Mouse (Mus musculus) heart, adult 11 months (tissue): Measurements from ENCODE around the gene Commd4.
A peak's percentile ranks its signal among the peaks of the same experiment; 100 is the strongest.

Experiments
- DNase-seq: peaks from one replicate; pipeline ENCODE4 v3.0.0; 2022

Gene Commd4

DNA sequence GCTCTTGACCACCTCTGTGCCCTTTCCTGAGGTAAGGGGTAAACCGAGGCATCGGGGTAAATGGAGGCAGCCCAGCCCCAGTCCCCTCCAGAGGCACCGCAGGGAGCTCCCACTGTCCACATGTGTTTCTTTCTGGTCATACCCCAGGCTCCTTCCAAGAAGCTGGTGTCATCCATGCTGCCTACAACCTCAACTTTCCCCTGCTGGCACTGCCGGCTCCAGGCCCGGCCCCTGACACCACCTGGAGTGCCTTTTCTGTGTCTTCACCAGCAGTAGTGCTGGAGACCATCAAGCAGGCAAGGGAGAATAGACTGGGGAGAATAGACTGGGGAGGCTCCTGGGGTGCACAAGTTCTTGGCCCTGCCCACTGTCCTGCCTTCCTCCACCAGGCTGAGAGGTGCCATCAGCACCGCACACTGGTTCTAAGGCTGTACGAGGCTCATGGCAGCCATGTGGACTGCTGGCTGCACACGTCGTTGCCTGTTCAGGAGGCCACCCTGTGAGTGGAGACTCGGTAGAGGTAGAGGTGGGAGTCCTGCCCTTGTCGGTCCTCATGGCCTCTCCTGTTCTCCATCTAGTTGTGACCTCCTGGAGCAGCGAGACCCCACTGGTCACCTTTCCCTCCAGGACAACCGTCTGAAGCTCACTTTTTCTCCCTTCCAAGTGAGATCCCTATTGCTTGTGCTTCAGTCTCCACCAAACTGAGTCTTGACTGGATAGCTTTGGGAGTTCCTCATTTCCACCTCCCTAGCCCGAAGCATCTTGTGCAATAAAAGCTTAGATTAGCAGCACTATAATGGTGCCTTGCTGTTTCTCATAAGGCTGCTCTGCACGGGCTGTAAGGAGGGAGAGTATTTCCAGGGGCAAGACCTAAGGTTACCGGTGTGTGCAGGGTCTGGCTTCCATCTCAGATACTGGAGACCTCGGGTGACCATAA, 16.4 kb downstream of the Commd4 start:
- peak; percentile 87 for DNase-seq

DNA sequence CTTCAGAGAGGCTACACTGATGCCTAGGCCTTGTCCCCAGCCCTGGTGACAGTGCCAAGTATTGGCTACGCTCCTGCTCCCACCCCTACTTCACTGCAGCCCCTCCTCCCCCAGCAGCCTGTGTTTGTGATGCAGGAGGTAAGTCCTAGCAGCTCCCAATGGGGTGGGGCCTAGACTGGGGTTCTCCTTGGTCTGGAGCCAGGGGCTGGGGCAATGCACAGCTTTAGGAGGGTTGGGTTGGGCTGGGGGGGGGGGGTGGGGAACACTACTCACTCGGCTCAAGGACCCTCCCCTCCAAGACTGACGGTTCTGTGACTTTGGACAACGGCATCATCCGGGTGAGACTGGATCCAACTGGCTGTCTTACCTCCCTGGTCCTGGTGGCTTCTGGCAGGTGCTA, 18.6 kb downstream of the Commd4 start:
- no peak for DNase-seq

DNA sequence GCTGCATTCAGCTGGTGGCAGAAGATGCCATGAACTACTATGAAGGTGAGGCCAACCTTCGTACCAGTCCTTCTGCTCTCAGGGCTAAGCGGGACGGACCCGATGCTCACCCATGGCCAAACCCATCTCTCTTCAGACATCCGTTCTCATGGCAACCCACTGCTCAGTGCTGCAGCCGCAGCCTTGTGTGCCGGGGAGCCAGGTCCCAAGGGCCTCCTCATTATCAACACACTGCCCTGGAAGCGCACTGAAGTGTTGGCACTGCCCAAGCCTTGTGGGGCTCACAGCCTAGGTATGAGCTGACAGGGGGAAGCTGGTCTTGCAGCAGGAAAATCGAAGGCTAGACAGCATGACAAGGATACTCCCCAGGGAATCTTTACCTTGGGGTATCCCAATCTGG, 19.0 kb downstream of the Commd4 start:
- peak; percentile 88 for DNase-seq

DNA sequence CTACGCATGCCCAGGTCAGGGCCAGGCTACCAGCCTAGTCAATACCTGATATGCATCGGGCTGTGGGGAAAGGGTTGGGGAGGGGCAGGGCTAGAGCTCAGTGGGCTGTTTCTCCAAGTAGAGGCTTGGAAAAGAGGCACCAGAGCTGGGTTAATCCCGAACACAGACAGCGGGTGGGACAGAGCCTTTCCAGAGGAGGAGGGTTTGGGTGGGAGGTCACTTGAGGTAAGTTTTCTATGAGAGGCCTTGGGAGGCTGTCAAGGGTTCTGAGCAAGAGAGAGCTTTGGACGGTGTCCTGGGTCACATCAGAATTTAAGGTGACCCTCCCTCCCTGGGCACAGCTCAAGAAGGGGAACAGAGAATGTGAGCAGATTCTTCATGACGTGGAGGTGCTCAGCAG, 19.6 kb downstream of the Commd4 start:
- no peak for DNase-seq

DNA sequence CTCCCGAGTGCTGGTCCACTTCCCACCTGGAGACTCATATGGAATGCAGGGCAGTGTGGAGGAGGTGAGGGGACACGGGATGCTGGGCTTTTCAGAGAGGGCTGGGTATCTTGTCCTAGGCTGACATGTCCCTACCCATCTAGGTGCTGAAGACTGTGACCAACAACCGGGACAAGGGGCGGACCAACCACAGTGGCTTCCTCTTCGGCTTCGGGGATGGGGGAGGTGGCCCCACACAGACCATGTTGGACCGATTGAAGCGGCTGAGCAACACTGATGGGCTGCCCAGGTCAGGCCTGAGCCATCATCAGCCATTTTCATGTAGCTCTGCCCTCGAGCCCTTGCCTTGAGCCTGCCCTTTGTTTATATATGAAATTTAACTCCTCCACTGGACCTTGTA, 20.4 kb downstream of the Commd4 start:
- peak; percentile 89 for DNase-seq

DNA sequence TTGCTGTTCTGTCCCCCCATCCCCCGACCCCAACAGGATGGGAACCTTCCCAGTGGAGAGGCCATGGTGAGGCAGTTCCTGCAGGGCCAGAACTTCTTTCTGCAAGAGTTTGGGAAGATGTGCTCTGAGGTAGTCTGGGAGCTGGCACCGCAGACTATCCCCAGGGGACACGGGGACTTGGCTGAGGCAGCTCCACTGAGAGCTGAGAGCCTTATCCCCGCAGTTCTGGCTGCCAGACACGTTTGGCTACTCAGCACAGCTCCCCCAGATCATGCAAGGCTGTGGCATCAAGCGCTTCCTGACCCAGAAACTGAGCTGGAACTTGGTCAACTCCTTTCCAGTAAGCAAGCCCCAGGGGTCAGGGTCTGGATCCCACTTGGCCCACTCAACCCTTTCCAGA, 20.9 kb downstream of the Commd4 start:
- DNase-seq = peak; percentile 89

DNA sequence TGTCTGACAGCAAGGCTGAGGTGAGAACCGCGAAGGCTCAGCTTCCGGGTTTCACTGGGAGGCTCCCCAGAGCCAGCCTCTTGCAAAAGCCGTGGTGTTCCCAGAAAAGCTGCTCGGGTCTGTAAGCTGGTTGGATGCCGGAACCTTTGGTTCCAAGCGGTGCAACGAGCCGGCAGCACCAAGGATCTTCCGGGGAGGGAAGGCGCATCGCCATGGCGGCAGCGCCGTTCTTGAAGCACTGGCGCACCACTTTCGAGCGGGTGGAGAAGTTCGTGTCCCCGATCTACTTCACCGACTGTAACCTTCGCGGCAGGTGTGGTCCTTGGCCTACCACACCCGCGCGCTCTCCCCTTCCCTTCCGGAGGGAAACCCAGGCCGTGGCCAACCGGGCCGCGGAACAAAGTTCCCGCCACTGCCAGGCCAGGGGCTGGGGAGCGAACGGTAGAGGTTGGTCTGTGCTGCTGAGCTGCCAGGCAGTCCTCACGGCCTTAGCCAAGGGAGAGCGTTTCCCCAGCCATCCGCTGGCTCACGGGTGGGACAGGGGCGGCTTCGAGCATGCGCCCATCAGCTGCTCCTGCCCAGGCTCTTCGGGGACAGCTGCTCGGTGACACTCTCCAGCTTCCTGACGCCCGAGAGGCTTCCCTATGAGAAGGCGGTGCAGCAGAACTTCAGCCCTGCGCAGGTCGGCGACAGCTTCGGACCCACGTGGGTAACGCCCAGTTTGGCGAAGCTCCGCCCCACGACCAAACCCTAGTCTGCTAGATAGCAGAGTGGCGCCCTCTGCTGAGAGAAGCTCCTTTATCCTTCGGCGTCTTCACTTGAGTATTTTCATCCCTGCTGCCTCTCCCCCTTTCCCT, 27.3 kb downstream of the Commd4 start, which contains the start of gene Man2c1:
Gene Man2c1 (plus strand): TSS at position 114 of the 857 bp plus-strand sequence.
- DNase-seq = peak; percentile 99

DNA sequence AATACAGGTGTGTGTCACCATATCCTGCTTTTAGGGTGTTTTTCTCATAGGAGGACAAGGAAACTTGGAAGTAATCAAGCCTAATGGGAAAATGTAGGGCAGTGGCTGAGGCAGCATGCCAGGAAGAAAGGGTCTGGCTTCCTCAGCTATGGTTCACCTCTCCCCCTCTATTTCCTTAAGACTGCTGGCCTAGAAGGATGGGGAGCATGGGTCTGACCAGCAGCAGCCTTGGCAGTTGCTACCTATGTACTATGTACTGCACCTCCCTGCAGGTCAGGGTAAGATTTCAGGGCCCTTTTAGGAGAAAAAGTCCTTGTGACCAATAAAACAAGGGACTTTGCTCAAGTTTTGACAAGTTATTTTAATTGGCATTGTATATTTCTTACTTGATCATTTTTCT, 28.5 kb downstream of the Commd4 start:
- peak; percentile 75 for DNase-seq

DNA sequence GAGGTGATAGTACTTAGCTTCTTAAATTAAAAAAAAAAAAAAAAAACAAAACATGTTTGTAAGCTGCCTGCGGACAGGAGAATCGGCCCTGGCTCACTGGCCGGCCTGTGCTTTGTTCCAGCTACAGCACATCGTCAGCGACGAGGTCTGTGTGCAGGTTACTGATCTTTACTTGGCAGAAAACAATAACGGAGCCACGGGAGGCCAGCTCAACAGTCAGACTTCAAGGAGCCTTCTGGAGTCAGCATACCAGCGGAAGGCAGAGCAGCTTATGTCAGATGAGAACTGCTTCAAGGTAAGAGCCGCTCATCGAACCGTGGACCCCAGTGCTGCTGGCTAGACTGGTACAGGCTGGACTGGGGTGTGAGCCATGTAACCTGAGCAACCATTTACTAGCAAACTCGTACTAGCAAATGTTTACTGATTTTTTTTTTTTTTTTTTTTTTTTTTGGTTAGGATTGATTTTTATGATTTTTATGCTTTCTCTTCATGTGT, 40.8 kb downstream of the Commd4 start:
- DNase-seq = no peak
